Mouse (Mus musculus) T-helper 2 cell (primary cell): ENCODE results near the gene 1700016D06Rik.

Experiments
- in situ Hi-C: fragments of 300-600 bp; cut with MboI, MseI; formaldehyde crosslinking; loops from one replicate; pipeline ENCODE4 v1.15.1; 2025; ENCODE audit warnings: high pct_unique_total_duplicates

Gene 1700016D06Rik

GRCm38 (mm10) chr8:11635611-11636081 lies 65.2 kb downstream of the 1700016D06Rik start, which contains the start of gene Ankrd10:
Gene Ankrd10, minus strand, starts transcription at chr8:11635757.
- in situ Hi-C loops, result loop anchor here (5.0 to 25.0 kb wide), 2 partner anchors 78 to 1648 kb away; partner anchors contain the start of genes Abhd13, Ing1 and Lig4

- in situ Hi-C loops, result loop anchor here (5.0 to 25.0 kb wide), 2 partner anchors 78 to 1648 kb away; partner anchors contain the start of genes Abhd13, Ing1 and Lig4
Observed at GRCm38 (mm10) chr8:11635012-11635577, 65.8 kb downstream of the 1700016D06Rik start.

- in situ Hi-C loops, result loop anchor here (5.0 to 25.0 kb wide), 2 partner anchors 77 to 1647 kb away; partner anchors contain the start of genes Abhd13, Ing1 and Lig4
Observed at GRCm38 (mm10) chr8:11634331-11635011, 66.4 kb downstream of the 1700016D06Rik start.

DNA sequence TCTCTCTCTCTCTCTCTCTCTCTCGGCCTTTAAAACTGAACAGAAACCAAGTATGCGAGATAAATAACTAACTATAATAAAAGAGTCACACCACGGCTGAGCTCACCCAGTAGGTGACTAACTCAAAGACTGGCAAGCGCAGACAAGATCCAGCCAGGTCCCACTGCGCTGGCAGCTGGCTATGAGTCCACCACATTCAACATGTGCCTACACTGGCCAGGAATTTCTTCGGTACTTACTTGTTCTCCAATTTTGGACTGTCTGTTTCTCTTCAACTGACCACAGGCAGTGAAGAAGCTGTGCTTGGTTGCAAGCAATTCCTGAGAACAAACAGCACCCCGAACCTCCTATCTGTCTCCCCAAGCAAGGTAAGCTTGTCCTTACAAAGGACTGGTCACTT lies 67.4 kb downstream of the 1700016D06Rik start:
- in situ Hi-C loops, result loop anchor here (25.0 kb wide), 1 partner anchor 1646 kb away; the partner anchor contains the start of genes Abhd13 and Lig4

- in situ Hi-C loops, result loop anchor here (25.0 kb wide), 1 partner anchor 1645 kb away; the partner anchor contains the start of genes Abhd13 and Lig4
Observed at GRCm38 (mm10) chr8:11632406-11632805, 68.5 kb downstream of the 1700016D06Rik start.

GRCm38 (mm10) chr8:11629206-11629605 lies 71.7 kb downstream of the 1700016D06Rik start:
- in situ Hi-C loops, result loop anchor here (10.0 to 25.0 kb wide), 2 partner anchors 1642 to 1726 kb away; partner anchors contain the start of genes Abhd13 and Lig4

- in situ Hi-C loops, result loop anchor here (10.0 to 25.0 kb wide), 2 partner anchors 1641 to 1726 kb away; partner anchors contain the start of genes Abhd13 and Lig4
Observed at GRCm38 (mm10) chr8:11628506-11629132, 72.2 kb downstream of the 1700016D06Rik start.

DNA sequence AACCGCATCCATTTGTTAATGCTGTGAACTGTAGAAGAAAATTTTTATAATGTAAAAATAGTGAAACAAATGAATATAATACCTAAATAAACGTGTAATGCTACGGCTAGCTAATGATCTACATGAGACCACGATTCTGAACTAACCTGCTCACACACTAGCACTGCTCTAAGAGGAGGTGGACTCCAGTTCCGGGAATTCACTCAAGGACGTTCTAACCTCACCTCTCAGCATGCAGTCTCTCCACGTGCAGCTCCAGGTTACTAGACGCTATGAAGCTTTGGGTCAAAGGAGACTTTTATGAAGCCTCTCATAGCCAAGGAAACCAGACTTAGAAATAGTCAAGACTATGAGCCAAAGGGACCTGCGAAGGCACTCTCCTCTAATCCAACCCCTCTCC lies 73.1 kb downstream of the 1700016D06Rik start:
- in situ Hi-C loops, result loop anchor here (10.0 to 25.0 kb wide), 2 partner anchors 1640 to 1727 kb away; partner anchors contain the start of genes Abhd13 and Lig4

DNA sequence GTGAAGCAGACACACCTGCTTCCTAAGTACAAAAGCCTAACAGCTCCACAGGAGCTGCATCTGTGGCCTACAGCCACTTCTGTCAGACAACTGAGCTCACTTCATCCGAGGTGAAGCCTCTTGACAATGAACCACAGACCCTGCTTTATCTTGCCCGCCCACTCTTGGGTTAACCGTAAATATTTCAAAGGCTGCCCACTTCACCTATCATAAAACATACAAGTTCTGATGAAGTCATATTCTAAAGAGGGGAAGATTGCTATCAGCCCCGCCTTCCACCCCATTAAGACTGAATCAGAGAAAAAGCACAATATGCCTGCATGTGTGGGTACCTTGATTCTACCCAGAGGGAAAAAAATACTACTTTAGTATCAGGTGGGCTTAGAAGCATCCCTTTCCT lies 75.8 kb downstream of the 1700016D06Rik start:
- in situ Hi-C loops, result loop anchor here (10.0 to 25.0 kb wide), 2 partner anchors 1638 to 1730 kb away; partner anchors contain the start of genes Abhd13 and Lig4

GRCm38 (mm10) chr8:11619091-11619490 lies 81.8 kb downstream of the 1700016D06Rik start:
- in situ Hi-C loops, result no loop called here

- in situ Hi-C loops, result no loop called here
Observed at GRCm38 (mm10) chr8:11618063-11618462, 82.8 kb downstream of the 1700016D06Rik start.

DNA sequence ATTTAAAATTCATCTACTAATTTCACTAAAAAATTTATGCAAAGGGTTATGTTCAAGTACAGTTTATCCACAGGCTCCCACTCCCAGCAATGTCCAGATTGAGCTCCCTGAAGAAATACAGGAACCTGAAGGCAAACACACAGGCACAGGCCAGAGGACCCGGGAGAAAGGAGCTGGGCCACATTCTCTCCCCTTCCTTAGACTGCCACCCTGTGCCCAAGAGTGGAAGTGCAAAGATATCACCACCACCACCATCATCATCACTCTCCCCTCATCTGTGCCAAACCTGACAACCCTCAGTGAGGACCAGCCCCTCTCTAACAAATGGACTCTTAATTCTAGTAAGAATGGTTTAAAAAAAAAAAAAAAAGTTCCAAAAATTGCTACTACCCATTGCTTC lies 84.6 kb downstream of the 1700016D06Rik start:
- in situ Hi-C loops, result no loop called here

DNA sequence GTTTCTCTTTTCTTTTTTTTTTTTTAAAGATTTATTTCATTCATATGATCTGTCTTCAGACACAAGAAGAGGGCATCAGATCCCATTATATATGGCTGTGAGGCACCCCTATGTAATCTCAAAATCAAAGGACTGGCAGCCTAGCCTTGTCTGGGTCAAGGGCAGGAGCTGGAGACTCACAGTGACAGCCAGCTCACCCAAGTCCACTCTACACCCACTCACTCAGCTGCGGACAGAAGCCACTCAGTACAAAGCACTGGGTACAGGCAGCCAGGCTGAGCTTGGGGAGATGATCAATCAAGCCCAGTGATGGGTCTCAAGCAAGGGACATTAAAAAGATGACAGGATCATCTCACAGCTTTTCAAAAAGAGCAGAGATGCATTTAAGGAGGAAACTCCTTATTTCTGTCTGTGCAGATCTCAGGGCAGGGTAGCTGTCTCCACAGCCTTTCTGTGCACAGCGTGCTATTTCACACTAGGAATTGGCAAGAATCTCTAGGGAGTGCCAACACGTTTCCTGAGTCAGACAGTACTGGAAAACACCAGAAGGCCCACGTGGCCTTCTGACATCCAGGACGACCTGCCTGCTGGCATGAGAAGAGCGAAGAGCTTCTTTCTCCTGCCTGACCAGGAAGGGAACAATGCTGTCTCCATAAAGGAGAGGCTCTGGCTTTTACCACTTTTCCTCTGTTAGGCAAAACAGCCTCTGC lies 86.6 kb downstream of the 1700016D06Rik start:
- in situ Hi-C loops, result no loop called here

GRCm38 (mm10) chr8:11608848-11609247 lies 92.0 kb downstream of the 1700016D06Rik start:
- in situ Hi-C loops, result no loop called here
